Mouse (Mus musculus) urinary bladder, adult 2 months (tissue): ENCODE measurements around the gene Gjb1. TPM values are rescaled to one million over a fixed set of nuclear protein-coding genes. Genes with fewer than 3 reads are reported as not detected.

Experiments
- DNase-seq: peaks from one replicate; pipeline ENCODE4 v3.0.0; 2022; ENCODE audit warnings: low spot score
- polyA plus RNA-seq: library from polyadenylated mRNA; depleted of rRNA; stranded (reverse); fragments of >200 nt; gene quantifications from 2 replicates; pipeline ENCODE4 v1.2.3, GENCODE M21; 2012; rRNA removed

Gene Gjb1
- polyA plus RNA-seq, 1 experiment: 0.07 TPM

DNA sequence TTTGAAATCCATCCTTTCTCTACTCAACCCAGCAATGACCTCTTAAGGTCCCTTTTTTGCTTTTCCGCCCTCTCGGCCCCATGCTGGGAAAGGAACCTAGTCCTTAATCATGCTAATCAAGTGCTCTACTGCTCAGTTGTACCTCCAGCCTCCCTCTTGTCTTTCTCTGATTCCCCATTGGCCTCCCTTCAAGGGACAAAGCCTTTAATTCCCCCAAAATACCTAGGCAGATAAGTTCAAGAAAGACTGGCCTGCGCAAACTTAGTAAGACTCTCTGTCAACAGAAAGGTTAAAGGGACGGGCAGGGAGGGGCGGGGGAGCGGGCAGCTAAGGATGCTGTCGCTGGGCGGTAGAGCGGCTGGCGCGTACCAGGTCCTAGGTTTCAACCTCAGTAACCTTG is 20.3 kb downstream of the Gjb1 start:
- DNase-seq: no peak

DNA sequence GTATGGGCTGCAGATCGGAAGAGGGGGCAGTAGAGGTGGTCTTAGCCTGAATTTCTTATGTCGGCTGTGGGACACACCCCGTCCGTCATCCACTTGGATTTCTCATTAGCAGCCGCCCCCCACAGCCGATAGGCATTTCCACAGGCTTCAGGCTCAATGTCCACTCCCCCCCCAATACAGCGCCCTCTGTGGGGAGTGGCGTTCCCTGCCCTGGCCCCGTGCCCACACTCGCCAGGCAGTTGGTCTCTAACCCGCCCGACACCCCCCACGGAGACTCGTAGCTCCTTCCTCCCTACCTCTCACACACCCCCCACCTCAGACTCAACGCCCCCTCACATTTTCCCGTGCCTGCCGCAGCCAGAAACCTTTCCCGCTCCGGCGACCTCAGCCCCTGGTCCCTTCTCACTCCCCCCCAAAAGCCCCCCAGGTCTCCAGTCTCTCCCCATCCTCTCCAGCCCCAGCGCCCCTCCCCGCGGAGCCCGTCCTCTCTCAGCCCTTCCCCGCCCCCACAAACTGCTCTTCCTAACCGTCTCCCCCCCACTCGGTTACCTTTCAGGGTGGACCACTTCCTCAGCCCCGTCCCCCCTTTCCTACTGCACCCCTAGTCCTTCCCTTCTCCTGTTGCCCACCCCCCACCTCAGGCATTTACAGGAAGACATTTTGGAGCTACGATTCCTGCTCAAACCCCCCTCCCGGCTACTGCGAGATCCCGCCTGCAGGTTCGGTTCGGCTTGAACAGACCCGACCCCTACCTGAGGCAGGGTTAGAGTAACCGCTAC is 43.0 kb downstream of the Gjb1 start:
- peak; percentile 29 for DNase-seq

DNA sequence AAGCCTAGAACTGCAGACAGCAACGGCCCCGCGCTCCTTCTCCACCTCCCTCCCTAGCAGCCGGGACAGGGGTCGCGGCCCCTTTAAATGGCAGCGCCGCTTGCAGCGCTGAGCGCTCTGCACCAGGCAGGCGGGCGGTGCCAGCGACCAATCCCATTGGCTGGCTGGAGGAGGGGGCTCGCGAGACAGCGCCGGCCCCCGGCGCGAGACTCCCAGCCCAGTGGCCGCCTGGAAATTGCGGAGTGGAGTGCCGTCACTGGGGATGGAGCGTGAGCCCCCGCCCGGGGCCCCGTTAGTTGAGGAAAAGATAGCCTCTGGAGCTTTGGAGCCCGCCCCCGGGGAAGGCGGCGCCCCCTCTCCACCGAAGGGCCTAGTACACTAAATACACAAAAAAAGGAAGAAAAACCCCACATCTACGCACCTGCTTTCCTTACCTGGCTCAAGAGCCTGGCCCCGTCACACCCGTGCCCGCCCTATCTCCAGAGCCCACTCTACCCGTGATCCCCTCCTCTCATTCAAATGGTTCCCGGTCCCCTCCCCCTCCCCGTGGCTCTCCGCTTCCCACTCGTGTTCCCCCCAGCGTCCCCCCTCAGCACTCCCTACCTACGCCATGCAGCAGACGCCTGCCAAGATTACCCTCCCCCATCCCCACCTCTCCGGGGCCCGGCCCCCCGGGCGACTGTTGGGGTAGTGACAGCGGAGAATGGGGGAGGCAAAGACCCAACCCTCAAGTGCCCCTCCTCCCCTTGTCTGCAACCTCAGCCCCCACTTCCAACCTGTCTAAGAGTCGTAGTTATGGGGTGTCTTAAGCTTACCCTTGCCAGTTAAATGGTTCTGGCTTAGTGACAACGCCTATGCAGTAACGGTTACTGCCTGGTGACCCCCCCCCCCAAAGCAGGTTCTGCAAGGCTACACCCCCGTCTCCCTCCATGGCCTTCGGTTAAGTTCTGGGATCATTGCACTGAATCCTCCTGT is 43.8 kb downstream of the Gjb1 start:
- DNase-seq: peak; percentile 65

DNA sequence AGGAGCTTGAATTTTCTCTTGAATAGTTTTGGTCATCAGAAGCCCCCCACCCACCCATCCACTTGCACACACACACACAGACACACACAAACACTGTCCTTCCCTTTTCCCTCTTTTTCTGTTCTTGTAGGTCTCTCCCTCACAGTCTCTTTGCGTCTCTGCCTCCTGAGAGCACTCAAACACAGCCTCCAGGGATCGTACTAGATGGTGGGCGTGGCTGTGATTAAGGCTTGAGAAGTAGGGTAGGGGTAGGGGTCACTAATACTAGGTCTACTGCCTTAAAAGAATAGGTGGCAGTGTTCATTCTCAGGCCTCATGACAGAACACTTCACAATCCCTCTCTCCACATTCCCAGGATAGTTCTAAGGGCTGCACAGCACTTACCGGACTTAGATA is 44.5 kb downstream of the Gjb1 start, which contains the start of gene Zmym3:
Zmym3 (minus strand) TSS at position 150 of the 396 bp plus-strand sequence.
- DNase-seq: no peak

DNA sequence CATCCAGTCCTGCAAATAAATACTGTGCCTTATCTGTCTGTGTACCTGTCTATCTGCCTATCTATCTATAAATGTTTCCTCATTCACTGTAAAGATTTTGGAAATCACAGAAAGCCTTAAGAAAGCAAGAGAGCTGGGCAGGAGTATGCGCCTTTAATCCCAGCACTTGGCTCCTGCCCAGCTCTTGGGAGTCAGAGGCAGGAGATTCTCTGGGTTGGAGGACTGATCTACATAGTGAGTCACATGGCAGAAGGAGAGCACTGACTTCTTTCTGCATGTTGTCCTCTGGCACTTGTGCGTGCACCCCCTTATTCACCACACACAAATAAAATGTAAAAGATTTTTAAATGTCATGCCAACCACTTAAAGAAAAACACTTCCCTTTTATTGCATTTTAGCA is 47.3 kb downstream of the Gjb1 start:
- no peak for DNase-seq

DNA sequence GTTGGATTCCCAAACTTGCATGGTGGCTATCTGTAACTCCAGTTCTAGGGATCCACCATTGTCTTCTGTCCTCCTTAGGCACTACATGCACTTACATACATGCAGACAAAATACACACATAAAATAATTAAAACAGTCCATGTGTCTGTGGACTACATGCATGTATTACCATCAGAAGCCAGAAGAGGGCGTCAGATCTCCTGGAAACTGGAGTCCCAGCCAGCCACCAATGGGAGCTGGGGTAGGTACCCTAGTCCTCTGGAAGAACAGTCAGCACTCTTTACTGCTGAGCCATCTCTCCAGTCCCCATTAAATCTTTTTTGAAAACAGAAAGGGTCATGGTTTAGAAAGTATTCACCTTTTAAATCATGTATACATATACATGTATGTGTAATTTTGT is 51.6 kb downstream of the Gjb1 start:
- DNase-seq: no peak

DNA sequence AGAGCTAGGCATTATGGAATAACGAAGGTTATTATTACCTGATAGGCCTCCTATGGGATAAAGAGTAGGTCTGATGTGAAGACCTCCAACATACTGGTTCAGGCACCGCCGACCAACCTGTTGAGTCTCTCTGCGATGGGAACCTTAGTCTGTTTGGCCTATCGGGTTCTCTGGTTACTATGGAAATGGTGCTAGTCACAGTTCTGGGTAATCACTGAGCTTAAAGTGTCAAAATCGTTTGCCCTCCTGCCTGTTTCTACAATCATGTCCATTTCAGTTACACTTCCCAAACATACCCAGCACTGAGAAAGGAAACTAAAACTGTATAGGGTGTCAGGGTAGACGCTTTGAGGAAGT is 52.6 kb downstream of the Gjb1 start:
- DNase-seq: no peak

DNA sequence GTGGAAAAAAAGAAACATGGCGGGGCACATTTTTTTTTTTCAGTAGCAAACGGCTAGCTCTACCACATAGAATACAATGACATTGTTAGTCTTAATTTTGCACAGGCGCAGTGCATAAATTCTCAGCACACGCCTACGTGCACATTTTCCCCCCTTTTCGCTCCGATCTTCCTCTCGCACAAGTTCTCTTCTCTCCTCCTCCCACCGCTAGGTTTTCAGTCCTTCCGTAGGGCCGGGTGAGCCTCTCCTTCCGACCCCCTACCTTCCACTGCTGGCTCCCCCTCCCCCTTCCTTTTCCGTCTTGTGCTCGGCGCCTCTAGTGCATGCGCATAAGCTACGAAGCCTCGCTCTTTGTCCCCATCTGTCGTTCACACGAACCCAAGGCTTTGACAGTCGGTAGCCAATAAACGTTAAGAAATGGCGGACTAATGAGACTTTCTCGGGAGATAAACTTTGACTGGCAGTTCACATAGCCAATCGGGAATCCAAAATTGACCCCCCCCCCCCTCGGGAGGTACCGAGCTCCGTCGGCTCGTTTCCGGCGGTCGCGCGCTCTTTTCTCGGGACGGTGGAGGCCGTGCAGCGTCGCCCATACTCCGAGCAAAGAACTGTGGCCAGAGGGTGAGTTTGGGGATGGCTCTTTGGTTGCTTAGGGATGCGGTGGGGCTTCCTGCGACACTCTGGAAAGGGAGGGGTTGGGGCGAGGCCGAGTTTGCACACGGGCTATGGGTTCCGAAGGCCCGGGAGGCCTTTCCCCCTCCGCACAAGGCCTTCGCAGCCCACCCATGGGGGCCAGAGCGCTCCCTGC is 53.2 kb downstream of the Gjb1 start, which contains the start of gene Nono:
Nono (plus strand) TSS at position 177 of the 808 bp plus-strand sequence.
- peak; percentile 44 for DNase-seq

DNA sequence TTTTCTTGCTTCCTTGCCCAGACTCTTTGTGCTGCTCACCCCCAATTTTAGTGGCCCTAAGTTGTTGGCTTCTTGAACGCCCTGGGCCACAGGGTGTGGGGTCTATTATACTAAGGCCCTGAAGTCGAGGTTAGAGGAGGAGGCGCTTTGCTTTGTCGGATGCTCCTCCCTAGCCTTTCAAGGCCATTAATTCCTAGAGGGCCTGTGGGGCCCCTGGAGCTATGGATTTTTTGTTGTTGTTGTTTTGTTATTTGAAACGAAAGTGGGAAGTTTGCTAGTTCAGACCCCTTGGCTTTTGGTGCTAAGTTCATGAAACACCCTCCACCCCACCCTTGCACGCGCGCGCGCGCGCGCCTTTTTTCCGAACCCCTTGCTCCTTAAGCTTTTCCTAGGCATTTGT is 53.8 kb downstream of the Gjb1 start:
- no peak for DNase-seq

Other genes starting within 250 kb of the Gjb1 start
- 45.4 and 47.2 TPM in 2 replicates for gene Snx12, start 153.8 kb upstream of the Gjb1 start, polyA plus RNA-seq
- 16.9 and 23.3 TPM in 2 replicates for gene Foxo4, start 121.8 kb upstream of the Gjb1 start, polyA plus RNA-seq
- 0.13 and 0.47 TPM in 2 replicates for gene Gm614, start 112.4 kb upstream of the Gjb1 start, polyA plus RNA-seq
- 13.0 and 13.3 TPM in 2 replicates for gene Il2rg, start 108.1 kb upstream of the Gjb1 start, polyA plus RNA-seq
- not detected in 2 replicates for gene Gm20489, start 107.4 kb upstream of the Gjb1 start, polyA plus RNA-seq
- 39.9 and 53.7 TPM in 2 replicates for gene Med12, start 102.3 kb upstream of the Gjb1 start, polyA plus RNA-seq
- gene Nlgn3, start 77.2 kb upstream of the Gjb1 start, polyA plus RNA-seq: 1.9 and 2.2 TPM in 2 replicates
- 47.2 and 52.0 TPM in 2 replicates for gene Zmym3, start 44.5 kb downstream of the Gjb1 start, polyA plus RNA-seq
- gene Nono, start 52.9 kb downstream of the Gjb1 start, polyA plus RNA-seq: 145 and 168 TPM in 2 replicates
- 9.5 and 10.8 TPM in 2 replicates for gene Itgb1bp2, start 72.7 kb downstream of the Gjb1 start, polyA plus RNA-seq
- 21.1 and 30.2 TPM in 2 replicates for gene Taf1, start 156.4 kb downstream of the Gjb1 start, polyA plus RNA-seq